ENCODE assay signal across 8 mouse cellular contexts in the genomic region with DNA sequence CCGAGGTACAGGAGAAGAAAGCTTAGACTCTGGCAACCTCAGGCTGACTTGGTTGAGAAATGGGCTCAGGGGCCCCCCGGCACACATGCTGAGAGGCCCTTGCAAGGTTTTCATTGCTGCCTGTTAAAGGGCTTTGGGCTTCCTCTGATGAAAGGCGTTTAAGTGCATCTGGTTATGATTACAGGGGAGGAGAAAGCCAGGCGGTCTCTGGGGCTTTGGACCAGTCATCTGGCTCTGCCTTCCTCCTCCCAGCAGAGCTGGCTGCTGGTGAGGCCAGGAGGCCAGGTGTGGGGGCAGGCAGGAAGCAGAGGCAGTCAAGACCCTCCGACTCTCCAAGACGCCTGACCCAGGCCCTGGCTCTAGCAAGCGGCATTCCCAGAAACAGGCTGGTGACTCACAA. TPM values are rescaled to one million over a fixed set of nuclear protein-coding genes. Genes with fewer than 3 reads are reported as not detected.
A peak's percentile ranks its signal among the peaks of the same experiment; 100 is the strongest.
DNase-seq lines count a peak whose midpoint lies in the region; ATAC-seq and TF ChIP-seq lines count a peak whose summit lies in the region.
"Had no signal": no experiment of that assay in that cellular context is flagged by ENCODE, and none has a peak within 500 bp of the region (broad histone marks: within the 10 kb centered on the region; RNA-seq: fewer than 3 reads in every experiment).

No protein-coding gene starts in this region.

- peaks cover 12% of the 10 kb centered on the region; the same call in 1 of the 2 replicates for H3K4me1 ChIP-seq in intestine, embryonic 15.5 days (replicated peaks)
- H3K4me1 ChIP-seq in intestine, postnatal 0 days (replicated peaks; ENCODE audit: control insufficient read depth, insufficient read depth, low read length): no peaks in the 10 kb centered on the region
- H3K4me1 ChIP-seq in hindbrain, embryonic 14.5 days (replicated peaks; ENCODE audit: control insufficient read depth, insufficient read depth, low read length): peaks cover 7% of the 10 kb centered on the region
- H3K4me1 ChIP-seq in neural tube, embryonic 12.5 days: peaks cover 27% of the 10 kb centered on the region

- peaks cover 19% of the 10 kb centered on the region for H3K27me3 ChIP-seq in intestine, embryonic 15.5 days (replicated peaks)
- peaks cover under 1% of the 10 kb centered on the region; the same call in 1 of the 2 replicates for H3K27me3 ChIP-seq in intestine, postnatal 0 days (replicated peaks; ENCODE audit: control insufficient read depth, insufficient read depth, low read length)
- peaks cover 54% of the 10 kb centered on the region for H3K27me3 ChIP-seq in hindbrain, embryonic 14.5 days (ENCODE audit: control insufficient read depth, insufficient read depth, low read length)
- peaks cover 24% of the 10 kb centered on the region for H3K27me3 ChIP-seq in neural tube, embryonic 12.5 days (replicated peaks)

- H3K27ac ChIP-seq in intestine, embryonic 15.5 days: no peak overlapping the region
- no peak overlapping the region for H3K27ac ChIP-seq in intestine, postnatal 0 days (ENCODE audit: low read depth, low read length)
- H3K27ac ChIP-seq in hindbrain, embryonic 14.5 days: no peak overlapping the region
- no peak overlapping the region for H3K27ac ChIP-seq in neural tube, embryonic 12.5 days
- H3K27ac ChIP-seq: macrophage had no signal

- H3K4me3 ChIP-seq in intestine, embryonic 15.5 days (replicated peaks): no peak overlapping the region
- H3K4me3 ChIP-seq in intestine, postnatal 0 days (ENCODE audit: low read depth, low read length): no peak overlapping the region
- H3K4me3 ChIP-seq in hindbrain, embryonic 14.5 days (replicated peaks; ENCODE audit: low read length): no peak overlapping the region
- no peak overlapping the region for H3K4me3 ChIP-seq in neural tube, embryonic 12.5 days

- no peak overlapping the region for H3K9ac ChIP-seq in intestine, embryonic 15.5 days
- no peak overlapping the region for H3K9ac ChIP-seq in intestine, postnatal 0 days (ENCODE audit: low read depth, low read length)
- H3K9ac ChIP-seq in hindbrain, embryonic 14.5 days: no peak overlapping the region
- no peak overlapping the region for H3K9ac ChIP-seq in neural tube, embryonic 12.5 days

- 32% methylated on average over 7 of the region's 7 CpGs for WGBS in intestine, embryonic 15.5 days
- 30% methylated on average over 7 of the region's 7 CpGs for WGBS in intestine, postnatal 0 days
- 18% methylated on average over 6 of the region's 7 CpGs for WGBS in hindbrain, embryonic 14.5 days
- 10% methylated on average over 7 of the region's 7 CpGs for WGBS in neural tube, embryonic 12.5 days

- peak; percentile 56 for ATAC-seq in intestine, embryonic 15.5 days
- no peak for ATAC-seq in intestine, postnatal 0 days
- no peak for ATAC-seq in hindbrain, embryonic 14.5 days (ENCODE audit: low FRiP score)
- ATAC-seq in neural tube, embryonic 12.5 days (ENCODE audit: low FRiP score, low read depth): no peak
- ATAC-seq in megakaryocyte-erythroid progenitor cell, adult 5-6 weeks (replicated peaks; ENCODE audit: low FRiP score, low TSS enrichment, poor library complexity, severe bottlenecking): no peak

- DNase-seq in embryo, embryonic 10.5 days (ENCODE audit: low spot score): peak; percentile 73
- no peak for DNase-seq in hindbrain, embryonic 14.5 days (ENCODE audit: low spot score)
- no peak for DNase-seq in right cerebral cortex, postnatal 36 days (ENCODE audit: low spot score in 2 of 2)

- no peaks in the 10 kb centered on the region for H3K9me3 ChIP-seq in intestine, embryonic 15.5 days
- H3K9me3 ChIP-seq in intestine, postnatal 0 days (ENCODE audit: control insufficient read depth): no peaks in the 10 kb centered on the region
- no peaks in the 10 kb centered on the region for H3K9me3 ChIP-seq in hindbrain, embryonic 14.5 days (ENCODE audit: control insufficient read depth, low read length)
- H3K9me3 ChIP-seq in neural tube, embryonic 12.5 days: no peaks in the 10 kb centered on the region

- TF ChIP-seq CTCF in intestine, postnatal 0 days (IDR thresholded peaks at IDR 0.05; ENCODE audit: low read depth): no peak

- H3K4me2 ChIP-seq in intestine, embryonic 15.5 days (replicated peaks): no peak overlapping the region
- no peak overlapping the region for H3K4me2 ChIP-seq in intestine, postnatal 0 days (replicated peaks; ENCODE audit: low read depth)
- H3K4me2 ChIP-seq in hindbrain, embryonic 14.5 days (replicated peaks): peak overlapping the region; percentile 52; the same call in 1 of the 2 replicates
- peak overlapping the region; percentile 20; the same call in 1 of the 2 replicates for H3K4me2 ChIP-seq in neural tube, embryonic 12.5 days (replicated peaks)

- H3K36me3 ChIP-seq in intestine, embryonic 15.5 days: no peaks in the 10 kb centered on the region
- no peaks in the 10 kb centered on the region for H3K36me3 ChIP-seq in intestine, postnatal 0 days (ENCODE audit: control insufficient read depth, insufficient read depth)
- H3K36me3 ChIP-seq in hindbrain, embryonic 14.5 days (replicated peaks; ENCODE audit: control insufficient read depth, insufficient read depth): no peaks in the 10 kb centered on the region
- H3K36me3 ChIP-seq in neural tube, embryonic 12.5 days: no peaks in the 10 kb centered on the region

RNA-seq across cellular contexts. Expression of a gene that starts 9.7 kb away (rescaled TPM):
- polyA plus RNA-seq in intestine, embryonic 15.5 days (2015; fragmentation: Nextera tagmentation; extraction: Ambion mirVana): 12.4 and 13.7 TPM in 2 replicates
- 4.2 and 4.8 TPM in 2 replicates for polyA plus RNA-seq in intestine, postnatal 0 days (2015; fragmentation: Nextera tagmentation; extraction: Ambion mirVana)
- 16.1 and 17.5 TPM in 2 replicates for polyA plus RNA-seq in hindbrain, embryonic 14.5 days (2014; fragmentation: Nextera tagmentation; extraction: Ambion mirVana)
- polyA plus RNA-seq in neural tube, embryonic 12.5 days (2016; fragmentation: Nextera tagmentation; extraction: Ambion mirVana): 23.0 and 23.2 TPM in 2 replicates
- 35.6 and 39.2 TPM in 2 replicates for total RNA-seq in megakaryocyte-erythroid progenitor cell, adult 5-6 weeks (2014; fragmentation: Nextera tagmentation)
- 27.5 and 28.9 TPM in 2 replicates for total RNA-seq in megakaryocyte-erythroid progenitor cell, adult 5-6 weeks (2017)

Comparison
In these comparisons a context has a peak if more than half of its experiments do, and no peak if none do; other contexts are left out.
1. H3K4me2 ChIP-seq: peak in hindbrain, embryonic 14.5 days (single experiment) and neural tube, embryonic 12.5 days (single experiment); none in intestine, embryonic 15.5 days (single experiment) and intestine, postnatal 0 days (single experiment).